Mouse (Mus musculus) hindlimb bud, embryonic 11.5 days (tissue): ENCODE measurements at regions not wholly inside any gene's neighbourhood (a gene's known extent, or its start where the extent isn't known, plus 50 kb on each side); places are given as distances from the start of the nearest gene placed in this dataset.

Experiments used
- DNase-seq: peaks from one replicate; pipeline ENCODE4 v3.0.0-alpha.2; 2012; ENCODE audit warnings: low read depth, low spot score; ENCODE audit errors: extremely low spot score

DNA sequence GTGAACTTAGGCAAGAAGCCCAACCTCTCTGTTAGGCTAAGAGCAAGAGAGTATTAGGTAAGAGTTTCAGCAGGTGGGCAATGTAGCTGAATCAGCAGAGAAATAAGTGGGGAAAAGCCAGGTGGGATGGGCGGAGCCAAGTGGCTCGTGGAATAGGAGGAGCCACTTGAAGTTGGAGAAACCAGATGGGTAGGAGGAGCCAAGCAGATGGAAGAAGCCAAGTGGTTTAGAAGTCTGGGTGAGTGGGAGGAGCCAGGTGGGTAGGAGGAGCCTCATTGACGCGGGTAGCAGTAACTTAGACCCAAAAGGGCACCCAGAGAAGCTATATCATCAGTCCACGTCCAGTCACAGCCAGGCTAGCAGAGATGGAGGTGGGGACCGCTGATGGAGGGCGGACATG is 160.1 kb downstream of the Ptpru start:
- DNase-seq: no peak

DNA sequence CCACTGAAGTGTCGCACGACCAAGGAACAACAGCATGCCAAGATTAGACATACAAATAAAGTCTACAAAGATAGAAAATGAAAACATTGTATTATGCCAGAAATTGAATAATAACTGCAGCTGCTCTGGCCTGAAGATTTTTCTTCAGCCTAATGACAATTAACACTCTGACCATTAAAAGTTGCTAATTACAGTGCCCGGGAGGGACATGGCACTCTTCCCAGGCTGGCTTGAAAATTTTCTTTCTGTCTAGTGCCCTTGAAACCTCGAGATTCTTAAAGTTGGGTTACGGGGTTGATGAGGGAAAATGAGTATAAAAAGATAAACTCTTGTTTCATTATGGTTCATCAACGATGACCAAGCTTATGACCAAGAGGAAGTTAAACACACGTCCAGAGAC is 154.9 kb downstream of the Ptpru start:
- DNase-seq: no peak

DNA sequence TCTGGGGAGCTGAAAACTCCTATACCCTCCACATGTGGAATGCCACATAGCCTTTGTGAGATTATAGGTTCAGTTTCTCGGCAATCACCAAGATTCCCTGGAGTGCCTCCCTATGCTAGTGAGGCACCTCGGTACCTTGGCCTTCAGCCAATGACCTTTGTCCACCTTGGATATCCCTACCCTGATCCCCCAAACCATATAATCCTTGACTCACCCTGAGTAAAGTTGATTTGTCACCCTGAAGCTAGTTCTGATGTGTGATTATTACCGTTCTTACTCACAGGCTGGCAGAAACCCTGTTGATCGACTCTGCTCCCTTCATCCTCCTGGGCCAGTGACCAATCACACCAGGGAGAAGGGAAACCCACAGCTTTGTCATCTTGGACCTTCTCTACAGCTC is 152.5 kb downstream of the Ptpru start:
- no peak for DNase-seq

DNA sequence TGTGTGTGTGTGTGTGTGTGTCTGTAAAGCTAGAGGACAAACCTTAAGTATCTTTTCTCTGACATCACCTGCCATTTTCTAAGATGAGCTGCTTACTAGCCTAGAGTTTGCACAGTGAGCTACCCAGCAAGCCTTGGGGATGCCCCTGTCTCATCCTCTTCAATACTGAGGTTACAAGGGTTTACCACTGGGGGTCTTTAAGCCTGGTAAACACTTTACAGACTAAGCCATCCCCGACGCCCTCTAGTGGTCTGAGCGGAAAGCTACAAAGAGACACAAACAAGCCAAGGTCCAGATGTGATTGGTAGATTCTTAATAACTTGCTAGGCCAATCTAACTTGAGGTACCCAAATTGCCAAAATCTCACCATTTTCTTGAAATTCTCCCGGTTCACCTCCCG is 143.9 kb downstream of the Ptpru start:
- DNase-seq: peak; percentile 60

DNA sequence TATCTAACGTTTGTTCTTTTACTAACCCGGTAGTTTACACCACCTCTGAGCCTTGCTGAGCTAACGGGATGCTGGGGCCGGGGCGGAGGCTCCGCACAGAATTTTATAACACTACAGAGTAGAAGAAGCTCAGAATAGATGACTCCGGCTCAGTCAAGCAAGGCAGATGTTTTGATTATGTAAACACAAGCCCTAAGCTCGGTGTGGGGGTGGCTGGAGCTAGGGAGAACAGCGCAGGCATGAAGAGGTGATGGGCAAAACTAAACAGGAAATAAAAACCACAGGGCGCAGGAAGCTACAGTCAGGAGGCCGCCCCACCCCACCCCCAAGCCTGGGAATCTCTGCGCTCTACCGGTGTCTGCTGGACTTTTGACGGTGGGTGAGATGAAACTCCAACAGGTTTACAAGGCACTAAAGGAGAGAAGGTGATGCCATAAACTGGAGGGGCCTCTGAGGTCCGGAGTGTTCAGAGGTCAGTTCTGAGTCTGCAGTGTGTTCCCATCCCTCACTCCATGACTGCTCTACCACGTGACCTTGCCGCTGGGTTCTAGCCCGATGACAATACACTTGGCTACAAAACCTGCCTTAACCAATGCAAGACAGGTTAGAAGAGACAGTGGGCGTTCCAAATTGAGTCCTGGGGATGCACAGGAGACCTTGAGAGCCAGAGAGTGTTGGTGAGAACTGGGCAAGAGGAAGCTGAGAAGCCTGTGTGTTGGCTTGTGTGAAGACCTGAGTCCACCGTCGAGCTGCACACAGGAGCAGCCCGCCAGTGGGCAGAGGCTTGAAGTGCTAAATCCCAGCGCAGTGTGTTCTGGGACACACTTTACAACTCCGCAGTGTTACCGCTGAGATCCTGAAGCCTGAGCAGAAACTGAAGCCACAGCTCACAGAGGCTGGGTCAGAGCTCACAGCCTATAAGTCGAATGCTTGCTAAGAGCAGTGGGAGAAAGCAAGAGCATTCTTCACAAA is 141.9 kb downstream of the Ptpru start:
- DNase-seq: no peak
